Mouse (Mus musculus) CD4-positive, CD25-positive, alpha-beta regulatory T cell (primary cell): Measurements from ENCODE around the gene Rps6ka1. TPM values are rescaled to one million over a fixed set of nuclear protein-coding genes. Genes with fewer than 3 reads are reported as not detected.

Experiments
- polyA plus RNA-seq: library from polyadenylated mRNA; unstranded; fragments of 100-300 nt; shearing (Covaris generic); gene quantifications from one replicate; pipeline ENCODE4 v1.2.1, GENCODE M21; 2017

Gene Rps6ka1
- 314 TPM for polyA plus RNA-seq

GRCm38 (mm10) chr4:133887672-133888453, at the start of gene Rps6ka1:
Rps6ka1 (minus strand) TSS chr4:133887797.

Other genes starting within 250 kb of the Rps6ka1 start
- 242 TPM for gene Zdhhc18, start 237.6 kb downstream of the Rps6ka1 start, polyA plus RNA-seq
- gene Pigv, start 215.2 kb downstream of the Rps6ka1 start, polyA plus RNA-seq = 29.7 TPM
- gene Arid1a, start 131.0 kb downstream of the Rps6ka1 start, polyA plus RNA-seq = 56.0 TPM
- 409 TPM for gene Hmgn2, start 80.9 kb upstream of the Rps6ka1 start, polyA plus RNA-seq
- gene Dhdds, start 113.1 kb upstream of the Rps6ka1 start, polyA plus RNA-seq = 30.3 TPM
- not detected for gene Lin28a, start 131.0 kb upstream of the Rps6ka1 start, polyA plus RNA-seq
- 1.1 TPM for gene Zfp683, start 166.0 kb upstream of the Rps6ka1 start, polyA plus RNA-seq
- 16.0 TPM for gene Crybg2, start 173.0 kb upstream of the Rps6ka1 start, polyA plus RNA-seq
- 2,735 TPM for gene Cd52, start 207.3 kb upstream of the Rps6ka1 start, polyA plus RNA-seq
- 64.4 TPM for gene Ubxn11, start 214.8 kb upstream of the Rps6ka1 start, polyA plus RNA-seq
- gene Sh3bgrl3, start 241.0 kb upstream of the Rps6ka1 start, polyA plus RNA-seq = 1,392 TPM